Mouse (Mus musculus) E14TG2a.4 (cell line): Measurements from ENCODE around the gene Alms1.

ENCODE experiments used
- CTCF ChIP-seq: conservative IDR thresholded peaks from 2 replicates; pipeline ENCODE4 v1.5.1; 2014; ENCODE audit warnings: low read length
- NANOG ChIP-seq: IDR thresholded peaks from 2 replicates; pipeline ENCODE4 v1.6.1; 2014; ENCODE audit warnings: borderline replicate concordance, low read length, mixed read lengths

GRCm38 (mm10) chr6:85572816-85573215, 14.5 kb upstream of the Alms1 start:
- TF ChIP-seq CTCF, result no peak
- no peak for TF ChIP-seq NANOG
